Mouse (Mus musculus) heart, adult 11 months (tissue): ENCODE results near the gene Ipo13.
A peak's percentile ranks its signal among the peaks of the same experiment; 100 is the strongest.

Experiments
- DNase-seq: peaks from one replicate; pipeline ENCODE4 v3.0.0; 2022

The Ipo13 gene

GRCm38 (mm10) chr4:117878703-117879102 is 36.1 kb downstream of the Ipo13 start:
- DNase-seq: no peak

GRCm38 (mm10) chr4:117878301-117878700 is 36.5 kb downstream of the Ipo13 start:
- no peak for DNase-seq

- no peak for DNase-seq
Observed at GRCm38 (mm10) chr4:117873615-117874014, 41.2 kb downstream of the Ipo13 start.

GRCm38 (mm10) chr4:117872471-117872886 is 42.3 kb downstream of the Ipo13 start, which contains the start of gene Ccdc24:
TSS of gene Ccdc24 (minus strand) at chr4:117872557.
- DNase-seq: no peak

- DNase-seq: no peak
Observed at GRCm38 (mm10) chr4:117871787-117872186, 43.0 kb downstream of the Ipo13 start.

- no peak for DNase-seq
Observed at GRCm38 (mm10) chr4:117870437-117870836, 44.4 kb downstream of the Ipo13 start.

GRCm38 (mm10) chr4:117869317-117869716 is 45.5 kb downstream of the Ipo13 start:
- no peak for DNase-seq

GRCm38 (mm10) chr4:117867823-117868222 is 47.0 kb downstream of the Ipo13 start:
- DNase-seq: peak; percentile 94

- DNase-seq: no peak
Observed at GRCm38 (mm10) chr4:117867000-117867399, 47.8 kb downstream of the Ipo13 start.

GRCm38 (mm10) chr4:117866083-117866482 is 48.7 kb downstream of the Ipo13 start:
- peak; percentile 97 for DNase-seq

GRCm38 (mm10) chr4:117862823-117863222 is 52.0 kb downstream of the Ipo13 start:
- no peak for DNase-seq

- no peak for DNase-seq
Observed at GRCm38 (mm10) chr4:117860570-117860969, 54.2 kb downstream of the Ipo13 start.

- DNase-seq: no peak
Observed at GRCm38 (mm10) chr4:117858794-117859193, 56.0 kb downstream of the Ipo13 start.

- no peak for DNase-seq
Observed at GRCm38 (mm10) chr4:117855146-117855545, 59.7 kb downstream of the Ipo13 start.

- no peak for DNase-seq
Observed at GRCm38 (mm10) chr4:117852152-117852868, 62.5 kb downstream of the Ipo13 start.

- peak; percentile 99 for DNase-seq
Observed at GRCm38 (mm10) chr4:117850871-117851270, 63.9 kb downstream of the Ipo13 start.

- no peak for DNase-seq
Observed at GRCm38 (mm10) chr4:117850176-117850575, 64.6 kb downstream of the Ipo13 start.

GRCm38 (mm10) chr4:117849506-117849905 is 65.3 kb downstream of the Ipo13 start:
- DNase-seq: no peak

- DNase-seq: no peak
Observed at GRCm38 (mm10) chr4:117849063-117849462, 65.7 kb downstream of the Ipo13 start.

- no peak for DNase-seq
Observed at GRCm38 (mm10) chr4:117847011-117847410, 67.8 kb downstream of the Ipo13 start.

- DNase-seq: no peak
Observed at GRCm38 (mm10) chr4:117846261-117846660, 68.5 kb downstream of the Ipo13 start.

GRCm38 (mm10) chr4:117845316-117845715 is 69.5 kb downstream of the Ipo13 start:
- no peak for DNase-seq
